Mouse (Mus musculus) hindbrain, embryonic 11.5 days (tissue): ENCODE measurements around the gene Cmtm5. TPM values are rescaled to one million over a fixed set of nuclear protein-coding genes. Genes with fewer than 3 reads are reported as not detected.
"Not testable (repeated sequence)": the region's sequence is repeated elsewhere in the genome, so short reads cannot be mapped to it uniquely, and the experiment has no call there.

ENCODE experiments used
- ATAC-seq: fragments of 200-750 bp; cut with Nextera tagmentation; 2 replicates; pipeline ENCODE4 v1.8.0; 2017; ENCODE audit warnings: mild to moderate bottlenecking, moderate TSS enrichment, moderate library complexity; ENCODE audit not compliant: low FRiP score
- DNase-seq: peaks from one replicate; pipeline ENCODE4 v3.0.0-alpha.2; 2015; ENCODE audit warnings: low spot score
- H3K27ac ChIP-seq: fragments of 300-500 bp; sonication (generic); 2 replicates; pipeline ENCODE4 v1.5.1; 2014; ENCODE audit warnings: mild to moderate bottlenecking, low read depth, low read length
- H3K27me3 ChIP-seq: fragments of 300-500 bp; sonication (generic); 2 replicates; pipeline ENCODE4 v1.6.1; 2014; ENCODE audit warnings: mild to moderate bottlenecking, low read length, moderate library complexity, mixed read lengths; ENCODE audit not compliant: control insufficient read depth, insufficient read depth
- H3K36me3 ChIP-seq: fragments of 300-500 bp; sonication (generic); 2 replicates; pipeline ENCODE4 v1.6.1; 2014; ENCODE audit warnings: mild to moderate bottlenecking, low read length, moderate library complexity, mixed read lengths; ENCODE audit not compliant: control insufficient read depth, insufficient read depth
- H3K4me1 ChIP-seq: fragments of 300-500 bp; sonication (generic); replicated peaks from 2 replicates; pipeline ENCODE4 v1.6.1; 2014; ENCODE audit warnings: low read length, mixed read lengths; ENCODE audit not compliant: control insufficient read depth, insufficient read depth
- H3K4me2 ChIP-seq: fragments of 300-500 bp; sonication (generic); replicated peaks from 2 replicates; pipeline ENCODE4 v1.6.1; 2014; ENCODE audit warnings: mild to moderate bottlenecking, low read depth, low read length
- H3K4me3 ChIP-seq: fragments of 300-500 bp; sonication (generic); 2 replicates; pipeline ENCODE4 v1.5.1; 2014; ENCODE audit warnings: low read depth, low read length
- H3K9ac ChIP-seq: fragments of 300-500 bp; sonication (generic); 2 replicates; pipeline ENCODE4 v1.6.1; 2014; ENCODE audit warnings: low read depth, low read length
- H3K9me3 ChIP-seq: fragments of 300-500 bp; sonication (generic); 2 replicates; pipeline ENCODE4 v1.6.1; 2016; ENCODE audit warnings: low read length; ENCODE audit not compliant: control insufficient read depth
- WGBS: fragments of 180-500 bp; shearing (Covaris S2); extraction: QIAGEN DNeasy Blood & Tissue Kit; methylation state at CpG from one replicate; pipeline ENCODE4 v1.1.7; 2014; 5-methylcytosine and 5-hydroxymethylcytosine counted together
- polyA plus RNA-seq: library from polyadenylated mRNA; unstranded; fragments of >200 nt; fragmentation: Nextera tagmentation; extraction: Ambion mirVana; gene quantifications from 2 replicates; pipeline ENCODE4 v1.2.1, GENCODE M21; 2014

Gene Cmtm5
- polyA plus RNA-seq, 1 experiment from 2014 or later = 1.8 TPM

- H3K4me1 ChIP-seq = no peaks in the 10 kb centered on the region
- no peaks in the 10 kb centered on the region for H3K27me3 ChIP-seq
- ATAC-seq (no peak), DNase-seq (no peak)
- no peak overlapping the region for H3K9ac ChIP-seq
- H3K4me2 ChIP-seq = no peak overlapping the region
- H3K27ac ChIP-seq = no peak overlapping the region
- H3K9me3 ChIP-seq = no peaks in the 10 kb centered on the region
- WGBS = 54% methylated on average over 12 of the region's 12 CpGs
- no peaks in the 10 kb centered on the region for H3K36me3 ChIP-seq
- no peak overlapping the region for H3K4me3 ChIP-seq
These were observed 14.4 kb downstream of the Cmtm5 start for GRCm38 (mm10) chr14:54950493-54950892.

GRCm38 (mm10) chr14:54951587-54951986 is 15.5 kb downstream of the Cmtm5 start:
- Histone ChIP-seq H3K9me3 (no peaks in the 10 kb centered on the region), H3K36me3 (no peaks in the 10 kb centered on the region), H3K27ac (no peak overlapping the region), H3K27me3 (no peaks in the 10 kb centered on the region), H3K4me1 (no peaks in the 10 kb centered on the region), H3K9ac (no peak overlapping the region), H3K4me2 (no peak overlapping the region), H3K4me3 (no peak overlapping the region)
- 87% methylated on average over 6 of the region's 6 CpGs for WGBS
- DNase-seq = no peak
- no peak for ATAC-seq

GRCm38 (mm10) chr14:54953664-54954206 is 17.7 kb downstream of the Cmtm5 start:
- Histone ChIP-seq H3K9ac (no peak overlapping the region), H3K4me2 (no peak overlapping the region)

GRCm38 (mm10) chr14:54954474-54954873 is 18.4 kb downstream of the Cmtm5 start:
- Histone ChIP-seq H3K27ac (no peak overlapping the region), H3K36me3 (no peaks in the 10 kb centered on the region), H3K4me3 (no peak overlapping the region), H3K27me3 (no peaks in the 10 kb centered on the region), H3K4me2 (no peak overlapping the region), H3K4me1 (no peaks in the 10 kb centered on the region), H3K9me3 (no peaks in the 10 kb centered on the region), H3K9ac (no peak overlapping the region)
- WGBS = 79% methylated on average over 3 of the region's 3 CpGs
- ATAC-seq (no peak), DNase-seq (no peak)

More at GRCm38 (mm10) chr14:54953664-54954206, 17.7 kb downstream of the Cmtm5 start:
- Histone ChIP-seq H3K36me3 (no peaks in the 10 kb centered on the region), H3K4me1 (no peaks in the 10 kb centered on the region), H3K27me3 (no peaks in the 10 kb centered on the region), H3K27ac (no peak overlapping the region), H3K9me3 (no peaks in the 10 kb centered on the region), H3K4me3 (no peak overlapping the region)
- whole genome bisulfite sequencing = 90% methylated on average over 8 of the region's 8 CpGs
- ATAC-seq = no peak
- DNase-seq = no peak

- no peak for ATAC-seq
- H3K36me3 ChIP-seq = no peaks in the 10 kb centered on the region
- H3K27me3 ChIP-seq = no peaks in the 10 kb centered on the region
- H3K9me3 ChIP-seq = no peaks in the 10 kb centered on the region
- no peak overlapping the region for H3K4me2 ChIP-seq
- H3K9ac ChIP-seq = no peak overlapping the region
- H3K4me1 ChIP-seq = no peaks in the 10 kb centered on the region
- H3K4me3 ChIP-seq = no peak overlapping the region
- no peak for DNase-seq
- WGBS = 90% methylated on average over 3 of the region's 3 CpGs
- no peak overlapping the region for H3K27ac ChIP-seq
These were observed 19.4 kb downstream of the Cmtm5 start for GRCm38 (mm10) chr14:54955481-54955880.

GRCm38 (mm10) chr14:54956533-54956932 is 20.5 kb downstream of the Cmtm5 start:
- ATAC-seq (no peak), DNase-seq (no peak)
- Histone ChIP-seq H3K36me3 (no peaks in the 10 kb centered on the region), H3K27me3 (no peaks in the 10 kb centered on the region), H3K4me2 (no peak overlapping the region), H3K4me3 (no peak overlapping the region), H3K9me3 (no peaks in the 10 kb centered on the region), H3K27ac (no peak overlapping the region), H3K4me1 (no peaks in the 10 kb centered on the region), H3K9ac (no peak overlapping the region)
- 84% methylated on average over 9 of the region's 9 CpGs for WGBS

- WGBS = 87% methylated on average over 4 of the region's 4 CpGs
- H3K4me2 ChIP-seq = no peak overlapping the region
These were observed 22.4 kb downstream of the Cmtm5 start for GRCm38 (mm10) chr14:54958503-54958902.

GRCm38 (mm10) chr14:54959197-54959596 is 23.1 kb downstream of the Cmtm5 start:
- DNase-seq (no peak), ATAC-seq (no peak)
- Histone ChIP-seq H3K36me3 (no peaks in the 10 kb centered on the region), H3K4me3 (no peak overlapping the region), H3K27ac (no peak overlapping the region), H3K27me3 (no peaks in the 10 kb centered on the region), H3K4me1 (no peaks in the 10 kb centered on the region), H3K4me2 (no peak overlapping the region), H3K9ac (no peak overlapping the region), H3K9me3 (no peaks in the 10 kb centered on the region)
- 89% methylated on average over 3 of the region's 3 CpGs for WGBS

More at GRCm38 (mm10) chr14:54958503-54958902, 22.4 kb downstream of the Cmtm5 start:
- H3K4me1 ChIP-seq = no peaks in the 10 kb centered on the region
- H3K9ac ChIP-seq = no peak overlapping the region
- ATAC-seq = no peak
- no peaks in the 10 kb centered on the region for H3K9me3 ChIP-seq
- no peak overlapping the region for H3K4me3 ChIP-seq
- no peak for DNase-seq
- H3K36me3 ChIP-seq = no peaks in the 10 kb centered on the region
- no peak overlapping the region for H3K27ac ChIP-seq
- no peaks in the 10 kb centered on the region for H3K27me3 ChIP-seq

GRCm38 (mm10) chr14:54959853-54960613 is 24.0 kb downstream of the Cmtm5 start:
- not testable (repeated sequence) for H3K36me3 ChIP-seq, H3K9me3 ChIP-seq, H3K27me3 ChIP-seq, H3K4me3 ChIP-seq, DNase-seq, ATAC-seq, H3K4me2 ChIP-seq, H3K9ac ChIP-seq, H3K27ac ChIP-seq, H3K4me1 ChIP-seq
- 97% methylated on average over 12 of the region's 12 CpGs for WGBS
